Mouse (Mus musculus) embryonic fibroblast, embryonic 13.5 days (primary cell): Measurements from ENCODE around the gene E130308A19Rik.

Experiments used
- CTCF ChIP-seq: IDR thresholded peaks from 2 replicates; pipeline ENCODE4 v1.5.1; 2011; ENCODE audit warnings: mild to moderate bottlenecking, control low read depth, low read length, moderate library complexity, borderline replicate concordance; ENCODE audit not compliant: insufficient read depth
- POLR2A ChIP-seq: IDR thresholded peaks from 2 replicates; pipeline ENCODE4 v1.6.1; 2011; ENCODE audit warnings: low read depth, mild to moderate bottlenecking, control low read depth, low read length, moderate library complexity

DNA sequence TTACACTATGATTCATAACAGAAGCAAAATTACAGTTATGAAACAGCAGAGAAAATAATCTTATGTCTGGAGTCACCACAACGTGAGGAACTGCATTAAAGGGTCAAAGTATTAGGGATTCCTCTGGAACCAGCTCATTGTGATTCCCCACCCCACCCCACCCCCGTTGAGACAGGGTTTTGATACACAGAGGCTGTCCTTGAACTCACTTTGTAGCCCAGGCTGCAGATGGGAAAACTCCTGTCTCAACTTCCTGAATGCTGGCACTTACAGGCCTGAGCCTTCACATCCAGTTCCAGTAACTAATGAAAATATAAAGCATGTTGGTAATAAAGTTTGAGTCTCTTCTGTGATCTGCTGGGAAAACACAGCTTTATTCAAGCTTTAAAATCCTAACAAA, 159.4 kb downstream of the E130308A19Rik start:
- TF ChIP-seq POLR2A (no peak), CTCF (no peak)
